Mouse (Mus musculus): ENCODE data around the gene Psapl1. TPM values are rescaled to one million over a fixed set of nuclear protein-coding genes. Genes with fewer than 3 reads are reported as not detected.

Gene Psapl1
- total RNA-seq, 2 experiments from 2014 or later: not detected

Other genes starting within 250 kb of the Psapl1 start
- gene Sorcs2, start 194.1 kb downstream of the Psapl1 start, total RNA-seq (2015; ENCODE audit: low replicate concordance): not detected in 2 replicates
- gene Sorcs2, start 194.1 kb downstream of the Psapl1 start, total RNA-seq (2017; ENCODE audit: low replicate concordance): not detected in 2 replicates